Mouse (Mus musculus) liver, embryonic 13.5 days (tissue): ENCODE measurements around the gene Chit1. TPM values are rescaled to one million over a fixed set of nuclear protein-coding genes. Genes with fewer than 3 reads are reported as not detected.
A peak's percentile ranks its signal among the peaks of the same experiment; 100 is the strongest.

ENCODE experiments used
- ATAC-seq: fragments of 200-750 bp; cut with Nextera tagmentation; 2 replicates; pipeline ENCODE4 v1.8.0; 2017; ENCODE audit warnings: low read depth, mild to moderate bottlenecking, moderate number of reproducible peaks, moderate library complexity
- DNase-seq: peaks from one replicate; pipeline ENCODE4 v3.0.0; 2022
- H3K27ac ChIP-seq: fragments of 300-500 bp; sonication (generic); 2 replicates; pipeline ENCODE4 v1.5.1; 2015; ENCODE audit warnings: moderate library complexity, mild to moderate bottlenecking, inconsistent platforms
- H3K27me3 ChIP-seq: fragments of 300-500 bp; sonication (generic); 2 replicates; pipeline ENCODE4 v1.6.1; 2015; ENCODE audit warnings: mild to moderate bottlenecking, inconsistent platforms
- H3K36me3 ChIP-seq: fragments of 300-500 bp; sonication (generic); 2 replicates; pipeline ENCODE4 v1.6.1; 2015; ENCODE audit warnings: mild to moderate bottlenecking, inconsistent platforms
- H3K4me1 ChIP-seq: fragments of 300-500 bp; sonication (generic); replicated peaks from 2 replicates; pipeline ENCODE4 v1.6.1; 2015; ENCODE audit warnings: inconsistent platforms
- H3K4me2 ChIP-seq: fragments of 300-500 bp; sonication (generic); 2 replicates; pipeline ENCODE4 v1.6.1; 2015; ENCODE audit warnings: inconsistent platforms, mild to moderate bottlenecking, moderate library complexity
- H3K4me3 ChIP-seq: fragments of 300-500 bp; sonication (generic); replicated peaks from 2 replicates; pipeline ENCODE4 v1.5.1; 2015; ENCODE audit warnings: mild to moderate bottlenecking, inconsistent platforms
- H3K9ac ChIP-seq: fragments of 300-500 bp; sonication (generic); 2 replicates; pipeline ENCODE4 v1.6.1; 2015; ENCODE audit warnings: mild to moderate bottlenecking, inconsistent platforms
- H3K9me3 ChIP-seq: fragments of 300-500 bp; sonication (generic); replicated peaks from 2 replicates; pipeline ENCODE4 v1.6.1; 2016; ENCODE audit warnings: inconsistent platforms
- WGBS: fragments of 180-500 bp; shearing (Covaris S2); methylation state at CpG from one replicate; pipeline ENCODE4 v1.1.7; 2015; ENCODE audit not compliant: insufficient replicate concordance; 5-methylcytosine and 5-hydroxymethylcytosine counted together
- polyA plus RNA-seq: library from polyadenylated mRNA; unstranded; fragments of >200 nt; fragmentation: Nextera tagmentation; extraction: Ambion mirVana; gene quantifications from 2 replicates; pipeline ENCODE4 v1.2.1, GENCODE M21; 2015

Gene Chit1
- polyA plus RNA-seq, 1 experiment from 2014 or later, result 0.12 TPM

- Histone ChIP-seq H3K9me3 (no peaks in the 10 kb centered on the region), H3K27ac (no peak overlapping the region), H3K4me3 (no peak overlapping the region), H3K36me3 (no peaks in the 10 kb centered on the region), H3K4me1 (peaks cover 45% of the 10 kb centered on the region), H3K9ac (no peak overlapping the region), H3K4me2 (no peak overlapping the region), H3K27me3 (no peaks in the 10 kb centered on the region)
- ATAC-seq (no peak), DNase-seq (no peak)
- WGBS, result 50% methylated on average over 8 of the region's 8 CpGs
Measured at GRCm38 (mm10) chr1:134150076-134150475, 39.0 kb downstream of the Chit1 start.

GRCm38 (mm10) chr1:134150745-134151144, 39.7 kb downstream of the Chit1 start:
- H3K27ac ChIP-seq, result no peak overlapping the region
- WGBS, result 63% methylated on average over 9 of the region's 9 CpGs
- peaks cover 51% of the 10 kb centered on the region for H3K4me1 ChIP-seq
- no peak overlapping the region for H3K9ac ChIP-seq
- ATAC-seq (no peak), DNase-seq (no peak)
- no peaks in the 10 kb centered on the region for H3K36me3 ChIP-seq
- H3K9me3 ChIP-seq, result no peaks in the 10 kb centered on the region
- H3K4me2 ChIP-seq, result no peak overlapping the region
- no peak overlapping the region for H3K4me3 ChIP-seq
- no peaks in the 10 kb centered on the region for H3K27me3 ChIP-seq

GRCm38 (mm10) chr1:134151655-134152412, 40.8 kb downstream of the Chit1 start:
- Histone ChIP-seq H3K4me3 (no peak overlapping the region), H3K9me3 (no peaks in the 10 kb centered on the region), H3K4me1 (peaks cover 51% of the 10 kb centered on the region), H3K36me3 (no peaks in the 10 kb centered on the region), H3K27ac (no peak overlapping the region), H3K4me2 (no peak overlapping the region), H3K27me3 (no peaks in the 10 kb centered on the region), H3K9ac (no peak overlapping the region)
- 20% methylated on average over 13 of the region's 13 CpGs for WGBS
- 0 out of 2 replicates have a peak, but pooled peaks have one; percentile 52 for ATAC-seq
- peak; percentile 73 for DNase-seq

- peak; percentile 79 for ATAC-seq
- WGBS, result 45% methylated on average over 21 of the region's 21 CpGs
Measured at GRCm38 (mm10) chr1:134152626-134153590, 41.9 kb downstream of the Chit1 start.

GRCm38 (mm10) chr1:134154121-134154520, 43.1 kb downstream of the Chit1 start:
- Histone ChIP-seq H3K4me3 (no peak overlapping the region), H3K36me3 (no peaks in the 10 kb centered on the region), H3K27ac (no peak overlapping the region), H3K27me3 (no peaks in the 10 kb centered on the region), H3K9ac (no peak overlapping the region), H3K9me3 (no peaks in the 10 kb centered on the region), H3K4me2 (no peak overlapping the region), H3K4me1 (peaks cover 51% of the 10 kb centered on the region)
- WGBS, result 69% methylated on average over 3 of the region's 3 CpGs
- ATAC-seq (no peak), DNase-seq (no peak)

More at GRCm38 (mm10) chr1:134152626-134153590, 41.9 kb downstream of the Chit1 start:
- peak; percentile 35 for DNase-seq
- H3K27ac ChIP-seq, result no peak overlapping the region
- 0 out of 2 replicates have a peak overlapping the region, but pooled peaks have one; percentile 37 for H3K9ac ChIP-seq
- peaks cover 51% of the 10 kb centered on the region for H3K4me1 ChIP-seq
- no peaks in the 10 kb centered on the region for H3K27me3 ChIP-seq
- H3K9me3 ChIP-seq, result no peaks in the 10 kb centered on the region
- no peak overlapping the region for H3K4me2 ChIP-seq
- no peaks in the 10 kb centered on the region for H3K36me3 ChIP-seq
- H3K4me3 ChIP-seq, result no peak overlapping the region

GRCm38 (mm10) chr1:134154655-134155054, 43.6 kb downstream of the Chit1 start:
- WGBS, result 45% methylated on average over 3 of the region's 3 CpGs
- no peak for ATAC-seq
- H3K27ac ChIP-seq, result no peak overlapping the region
- H3K9me3 ChIP-seq, result no peaks in the 10 kb centered on the region
- no peak overlapping the region for H3K4me2 ChIP-seq
- DNase-seq, result no peak
- no peak overlapping the region for H3K4me3 ChIP-seq
- H3K4me1 ChIP-seq, result peaks cover 51% of the 10 kb centered on the region
- no peaks in the 10 kb centered on the region for H3K36me3 ChIP-seq
- no peak overlapping the region for H3K9ac ChIP-seq
- H3K27me3 ChIP-seq, result no peaks in the 10 kb centered on the region

- Histone ChIP-seq H3K4me1 (peaks cover 9% of the 10 kb centered on the region; the same call in 1 of the 2 replicates), H3K27ac (no peak overlapping the region), H3K36me3 (no peaks in the 10 kb centered on the region), H3K4me3 (no peak overlapping the region), H3K4me2 (no peak overlapping the region), H3K9ac (no peak overlapping the region), H3K27me3 (peaks cover 4% of the 10 kb centered on the region; the same call in 1 of the 2 replicates), H3K9me3 (no peaks in the 10 kb centered on the region)
- 79% methylated on average over 3 of the region's 3 CpGs for WGBS
- no peak for ATAC-seq
- no peak for DNase-seq
Measured at GRCm38 (mm10) chr1:134160404-134160803, 49.4 kb downstream of the Chit1 start.

GRCm38 (mm10) chr1:134161399-134161798, 50.4 kb downstream of the Chit1 start:
- WGBS, result 63% methylated on average over 6 of the region's 6 CpGs
- ATAC-seq (no peak), DNase-seq (no peak)
- H3K4me1 ChIP-seq, result 0 out of 2 replicates have a peak, but pooled peaks cover 9% of the 10 kb centered on the region
- no peak overlapping the region for H3K4me3 ChIP-seq
- no peaks in the 10 kb centered on the region for H3K36me3 ChIP-seq
- H3K9me3 ChIP-seq, result no peaks in the 10 kb centered on the region
- peaks cover 4% of the 10 kb centered on the region; the same call in 1 of the 2 replicates for H3K27me3 ChIP-seq
- H3K9ac ChIP-seq, result no peak overlapping the region
- H3K27ac ChIP-seq, result no peak overlapping the region
- H3K4me2 ChIP-seq, result no peak overlapping the region

- 58% methylated on average over 6 of the region's 6 CpGs for WGBS
- H3K4me1 ChIP-seq, result peaks cover 21% of the 10 kb centered on the region
- peaks cover 4% of the 10 kb centered on the region; the same call in 1 of the 2 replicates for H3K27me3 ChIP-seq
- H3K4me2 ChIP-seq, result no peak overlapping the region
- H3K9me3 ChIP-seq, result no peaks in the 10 kb centered on the region
- DNase-seq (no peak), ATAC-seq (no peak)
- no peak overlapping the region for H3K4me3 ChIP-seq
- H3K9ac ChIP-seq, result no peak overlapping the region
- H3K36me3 ChIP-seq, result no peaks in the 10 kb centered on the region
- H3K27ac ChIP-seq, result no peak overlapping the region
Measured at GRCm38 (mm10) chr1:134162510-134163225, 51.6 kb downstream of the Chit1 start.

GRCm38 (mm10) chr1:134163476-134163875, 52.4 kb downstream of the Chit1 start:
- peaks cover 4% of the 10 kb centered on the region; the same call in 1 of the 2 replicates for H3K27me3 ChIP-seq
- H3K9me3 ChIP-seq, result no peaks in the 10 kb centered on the region
- H3K4me2 ChIP-seq, result no peak overlapping the region
- WGBS, result 72% methylated on average over 7 of the region's 7 CpGs
- DNase-seq (no peak), ATAC-seq (peak; percentile 65)
- H3K36me3 ChIP-seq, result no peaks in the 10 kb centered on the region
- no peak overlapping the region for H3K9ac ChIP-seq
- H3K27ac ChIP-seq, result no peak overlapping the region
- H3K4me3 ChIP-seq, result no peak overlapping the region
- H3K4me1 ChIP-seq, result peaks cover 29% of the 10 kb centered on the region

GRCm38 (mm10) chr1:134164454-134164853, 53.4 kb downstream of the Chit1 start:
- Histone ChIP-seq H3K36me3 (no peaks in the 10 kb centered on the region), H3K4me1 (peaks cover 34% of the 10 kb centered on the region), H3K4me2 (no peak overlapping the region), H3K4me3 (no peak overlapping the region), H3K9ac (no peak overlapping the region), H3K9me3 (no peaks in the 10 kb centered on the region), H3K27ac (no peak overlapping the region), H3K27me3 (peaks cover 4% of the 10 kb centered on the region; the same call in 1 of the 2 replicates)
- ATAC-seq (no peak), DNase-seq (no peak)
- WGBS, result 58% methylated on average over 4 of the region's 4 CpGs
